Mouse (Mus musculus): ENCODE measurements at regions not wholly inside any gene's neighbourhood (a gene's known extent, or its start where the extent isn't known, plus 50 kb on each side); places are given as distances from the start of the nearest gene placed in this dataset.

GRCm38 (mm10) chr13:85570886-85571527 lies 282.1 kb upstream of the Rasa1 start:
- TF ChIP-seq CTCF (IDR thresholded peaks at IDR 0.05; ENCODE audit: low read depth) (no peak), EP300 (optimal IDR thresholded peaks at IDR 0.05) (no peak)
- H3K27ac ChIP-seq (replicated peaks): no peak overlapping the region
- DNase-seq (ENCODE audit: low spot score): no peak
- H3K36me3 ChIP-seq (ENCODE audit: control insufficient read depth, insufficient read depth, low read length): no peaks in the 10 kb centered on the region
- H3K27me3 ChIP-seq (ENCODE audit: control insufficient read depth, insufficient read depth, low read length): no peaks in the 10 kb centered on the region
- H3K9ac ChIP-seq (ENCODE audit: low read length): no peak overlapping the region
- no peaks in the 10 kb centered on the region for H3K4me1 ChIP-seq (replicated peaks; ENCODE audit: control insufficient read depth, insufficient read depth)
- no peak for ATAC-seq (ENCODE audit: low FRiP score, low TSS enrichment)
- no peak overlapping the region for H3K4me3 ChIP-seq (ENCODE audit: low read depth, low read length)
- 63% methylated on average over 2 of the region's 2 CpGs for WGBS
- H3K9me3 ChIP-seq (ENCODE audit: control insufficient read depth, low read length): no peaks in the 10 kb centered on the region
- no peak overlapping the region for H3K4me2 ChIP-seq (replicated peaks; ENCODE audit: low read depth)

- ATAC-seq (ENCODE audit: low FRiP score, low TSS enrichment): no peak
- H3K4me3 ChIP-seq (ENCODE audit: low read depth, low read length): no peak overlapping the region
- H3K27me3 ChIP-seq (ENCODE audit: control insufficient read depth, insufficient read depth, low read length): no peaks in the 10 kb centered on the region
- H3K27ac ChIP-seq (replicated peaks): no peak overlapping the region
- H3K9me3 ChIP-seq (ENCODE audit: control insufficient read depth, low read length): no peaks in the 10 kb centered on the region
- TF ChIP-seq CTCF (IDR thresholded peaks at IDR 0.05; ENCODE audit: low read depth) (no peak), EP300 (optimal IDR thresholded peaks at IDR 0.05) (no peak)
- no peaks in the 10 kb centered on the region for H3K4me1 ChIP-seq (replicated peaks; ENCODE audit: control insufficient read depth, insufficient read depth)
- H3K4me2 ChIP-seq (replicated peaks; ENCODE audit: low read depth): no peak overlapping the region
- H3K9ac ChIP-seq (ENCODE audit: low read length): no peak overlapping the region
- no peaks in the 10 kb centered on the region for H3K36me3 ChIP-seq (ENCODE audit: control insufficient read depth, insufficient read depth, low read length)
- DNase-seq (ENCODE audit: low spot score): no peak
- WGBS: 69% methylated on average over 2 of the region's 2 CpGs
Observed at GRCm38 (mm10) chr13:85557821-85558220, 268.9 kb upstream of the Rasa1 start.

GRCm38 (mm10) chr13:85556101-85556853 lies 267.3 kb upstream of the Rasa1 start:
- Histone ChIP-seq H3K27me3 (ENCODE audit: control insufficient read depth, insufficient read depth, low read length) (no peaks in the 10 kb centered on the region), H3K36me3 (ENCODE audit: control insufficient read depth, insufficient read depth, low read length) (no peaks in the 10 kb centered on the region), H3K9me3 (ENCODE audit: control insufficient read depth, low read length) (no peaks in the 10 kb centered on the region), H3K4me3 (ENCODE audit: low read depth, low read length) (no peak overlapping the region), H3K4me1 (replicated peaks; ENCODE audit: control insufficient read depth, insufficient read depth) (no peaks in the 10 kb centered on the region), H3K27ac (replicated peaks) (no peak overlapping the region), H3K9ac (ENCODE audit: low read length) (no peak overlapping the region), H3K4me2 (replicated peaks; ENCODE audit: low read depth) (no peak overlapping the region)
- peak; percentile 28 for DNase-seq (ENCODE audit: low spot score)
- TF ChIP-seq EP300 (optimal IDR thresholded peaks at IDR 0.05) (no peak), CTCF (IDR thresholded peaks at IDR 0.05; ENCODE audit: low read depth) (peak; percentile 75)
- ATAC-seq (ENCODE audit: low FRiP score, low TSS enrichment): no peak
- 10% methylated on average over 5 of the region's 5 CpGs for WGBS

GRCm38 (mm10) chr13:85553072-85553471 lies 264.1 kb upstream of the Rasa1 start:
- Histone ChIP-seq H3K9me3 (ENCODE audit: control insufficient read depth, low read length) (no peaks in the 10 kb centered on the region), H3K27ac (replicated peaks) (no peak overlapping the region), H3K4me1 (replicated peaks; ENCODE audit: control insufficient read depth, insufficient read depth) (no peaks in the 10 kb centered on the region), H3K4me3 (ENCODE audit: low read depth, low read length) (no peak overlapping the region), H3K27me3 (ENCODE audit: control insufficient read depth, insufficient read depth, low read length) (no peaks in the 10 kb centered on the region), H3K4me2 (replicated peaks; ENCODE audit: low read depth) (no peak overlapping the region), H3K36me3 (ENCODE audit: control insufficient read depth, insufficient read depth, low read length) (no peaks in the 10 kb centered on the region), H3K9ac (ENCODE audit: low read length) (no peak overlapping the region)
- TF ChIP-seq CTCF (IDR thresholded peaks at IDR 0.05; ENCODE audit: low read depth) (no peak), EP300 (optimal IDR thresholded peaks at IDR 0.05) (no peak)
- DNase-seq (ENCODE audit: low spot score): no peak
- 69% methylated on average over 3 of the region's 3 CpGs for WGBS
- ATAC-seq (ENCODE audit: low FRiP score, low TSS enrichment): no peak

- Histone ChIP-seq H3K9me3 (ENCODE audit: control insufficient read depth, low read length) (no peaks in the 10 kb centered on the region), H3K4me1 (replicated peaks; ENCODE audit: control insufficient read depth, insufficient read depth) (no peaks in the 10 kb centered on the region), H3K4me2 (replicated peaks; ENCODE audit: low read depth) (no peak overlapping the region), H3K27ac (replicated peaks) (no peak overlapping the region), H3K27me3 (ENCODE audit: control insufficient read depth, insufficient read depth, low read length) (no peaks in the 10 kb centered on the region), H3K36me3 (ENCODE audit: control insufficient read depth, insufficient read depth, low read length) (no peaks in the 10 kb centered on the region), H3K4me3 (ENCODE audit: low read depth, low read length) (no peak overlapping the region), H3K9ac (ENCODE audit: low read length) (no peak overlapping the region)
- no peak for ATAC-seq (ENCODE audit: low FRiP score, low TSS enrichment)
- 31% methylated on average over 1 of the region's 1 CpGs for WGBS
- TF ChIP-seq EP300 (optimal IDR thresholded peaks at IDR 0.05) (no peak), CTCF (IDR thresholded peaks at IDR 0.05; ENCODE audit: low read depth) (peak; percentile 24; the same call in 1 of the 2 replicates)
- DNase-seq (ENCODE audit: low spot score): no peak
Observed at GRCm38 (mm10) chr13:85509671-85510070, 220.7 kb upstream of the Rasa1 start.

- Histone ChIP-seq H3K27ac (replicated peaks) (no peak overlapping the region), H3K9ac (ENCODE audit: low read length) (no peak overlapping the region), H3K4me2 (replicated peaks; ENCODE audit: low read depth) (no peak overlapping the region), H3K4me1 (replicated peaks; ENCODE audit: control insufficient read depth, insufficient read depth) (no peaks in the 10 kb centered on the region), H3K4me3 (ENCODE audit: low read depth, low read length) (no peak overlapping the region), H3K27me3 (ENCODE audit: control insufficient read depth, insufficient read depth, low read length) (no peaks in the 10 kb centered on the region), H3K36me3 (ENCODE audit: control insufficient read depth, insufficient read depth, low read length) (no peaks in the 10 kb centered on the region), H3K9me3 (ENCODE audit: control insufficient read depth, low read length) (no peaks in the 10 kb centered on the region)
- TF ChIP-seq EP300 (optimal IDR thresholded peaks at IDR 0.05) (no peak), CTCF (IDR thresholded peaks at IDR 0.05; ENCODE audit: low read depth) (no peak)
- no peak for DNase-seq (ENCODE audit: low spot score)
- WGBS: 89% methylated on average over 1 of the region's 1 CpGs
- ATAC-seq (ENCODE audit: low FRiP score, low TSS enrichment): no peak
Observed at GRCm38 (mm10) chr13:85508552-85508951, 219.6 kb upstream of the Rasa1 start.
